Mouse (Mus musculus): ENCODE measurements around the gene Slc44a2.

- TF ChIP-seq CTCF (conservative IDR thresholded peaks at IDR 0.05; ENCODE audit: insufficient read depth, insufficient read length, low read depth, low read length), result no peak
- TF ChIP-seq POLR2A (IDR thresholded peaks at IDR 0.05; ENCODE audit: low read depth, low read length), result no peak
These were observed 63.5 kb downstream of the Slc44a2 start for GRCm38 (mm10) chr9:21383966-21384365.

All from kidney, adult 2 months (tissue).